Mouse (Mus musculus) embryonic facial prominence, embryonic 13.5 days (tissue): Measurements from ENCODE around the gene Iffo1. TPM values are rescaled to one million over a fixed set of nuclear protein-coding genes. Genes with fewer than 3 reads are reported as not detected.

ENCODE experiments used
- ATAC-seq: fragments of 200-750 bp; cut with Nextera tagmentation; 2 replicates; pipeline ENCODE4 v1.8.0; 2017; ENCODE audit warnings: low read depth; ENCODE audit not compliant: insufficient number of reproducible peaks, insufficient read depth, low FRiP score, low TSS enrichment
- H3K27ac ChIP-seq: fragments of 300-500 bp; sonication (generic); 2 replicates; pipeline ENCODE4 v1.5.1; 2015; ENCODE audit warnings: moderate library complexity, mild to moderate bottlenecking, inconsistent platforms
- H3K27me3 ChIP-seq: fragments of 300-500 bp; sonication (generic); 2 replicates; pipeline ENCODE4 v1.6.1; 2015; ENCODE audit warnings: mild to moderate bottlenecking, inconsistent platforms
- H3K36me3 ChIP-seq: fragments of 300-500 bp; sonication (generic); 2 replicates; pipeline ENCODE4 v1.6.1; 2015; ENCODE audit warnings: mild to moderate bottlenecking, inconsistent platforms
- H3K4me1 ChIP-seq: fragments of 300-500 bp; sonication (generic); 2 replicates; pipeline ENCODE4 v1.6.1; 2015; ENCODE audit warnings: inconsistent platforms
- H3K4me2 ChIP-seq: fragments of 300-500 bp; sonication (generic); 2 replicates; pipeline ENCODE4 v1.6.1; 2015; ENCODE audit warnings: moderate library complexity, mild to moderate bottlenecking, inconsistent platforms
- H3K4me3 ChIP-seq: fragments of 300-500 bp; sonication (generic); 2 replicates; pipeline ENCODE4 v1.5.1; 2015; ENCODE audit warnings: mild to moderate bottlenecking, inconsistent platforms
- H3K9ac ChIP-seq: fragments of 300-500 bp; sonication (generic); 2 replicates; pipeline ENCODE4 v1.6.1; 2015; ENCODE audit warnings: mild to moderate bottlenecking, inconsistent platforms
- H3K9me3 ChIP-seq: fragments of 300-500 bp; sonication (generic); 2 replicates; pipeline ENCODE4 v1.6.1; 2016; ENCODE audit warnings: inconsistent platforms
- WGBS: fragments of 180-500 bp; shearing (Covaris S2); methylation state at CpG from one replicate; pipeline ENCODE4 v1.1.7; 2015; ENCODE audit warnings: mixed read lengths; 5-methylcytosine and 5-hydroxymethylcytosine counted together
- microRNA-seq: library from miRNA; unstranded; fragments of <30 nt; microRNA quantifications from one replicate; pipeline ENCODE4, GENCODE M21; 2016
- polyA plus RNA-seq: library from polyadenylated mRNA; unstranded; fragments of >200 nt; fragmentation: Nextera tagmentation; extraction: Ambion mirVana; gene quantifications from 2 replicates; pipeline ENCODE4 v1.2.1, GENCODE M21; 2015

Gene Iffo1
- polyA plus RNA-seq, 1 experiment from 2014 or later, result 17.6 TPM

- no peak overlapping the region for H3K4me2 ChIP-seq
- no peak overlapping the region for H3K27ac ChIP-seq
- H3K4me1 ChIP-seq, result peaks cover 11% of the 10 kb centered on the region
- H3K4me3 ChIP-seq, result no peak overlapping the region
- H3K9ac ChIP-seq, result no peak overlapping the region
- ATAC-seq, result 0 out of 2 replicates have a peak, but pooled peaks have one; percentile 22
- peaks cover 25% of the 10 kb centered on the region for H3K36me3 ChIP-seq
- H3K27me3 ChIP-seq, result no peaks in the 10 kb centered on the region
- H3K9me3 ChIP-seq, result no peaks in the 10 kb centered on the region
- WGBS, result 69% methylated on average over 5 of the region's 5 CpGs
These were observed 52.1 kb downstream of the Iffo1 start for GRCm38 (mm10) chr6:125197166-125197565.

GRCm38 (mm10) chr6:125210436-125210835 is 65.4 kb downstream of the Iffo1 start:
- 83% methylated on average over 1 of the region's 1 CpGs for WGBS
- H3K4me2 ChIP-seq, result no peak overlapping the region
- H3K27me3 ChIP-seq, result peaks cover 20% of the 10 kb centered on the region
- no peaks in the 10 kb centered on the region for H3K4me1 ChIP-seq
- no peak overlapping the region for H3K9ac ChIP-seq
- no peak overlapping the region for H3K27ac ChIP-seq
- no peak overlapping the region for H3K4me3 ChIP-seq
- H3K36me3 ChIP-seq, result no peaks in the 10 kb centered on the region
- H3K9me3 ChIP-seq, result no peaks in the 10 kb centered on the region
- no peak for ATAC-seq

Small RNA genes lying within 50 kb of the gene (microRNA-seq; reads per million reads assigned to microRNA genes)
- gene Mir3098 (1.1 reads per million), gene Mir7045 (not detected)

Other genes starting within 250 kb of the Iffo1 start
- 2.9 and 3.7 TPM in 2 replicates for gene Lag3, start 233.5 kb upstream of the Iffo1 start, polyA plus RNA-seq
- gene Ptms, start 225.1 kb upstream of the Iffo1 start, polyA plus RNA-seq, result 327 and 349 TPM in 2 replicates
- 342 and 360 TPM in 2 replicates for gene Mlf2, start 213.9 kb upstream of the Iffo1 start, polyA plus RNA-seq
- 124 and 138 TPM in 2 replicates for gene Cops7a, start 179.7 kb upstream of the Iffo1 start, polyA plus RNA-seq
- 10.0 TPM in 2 replicates for gene Pianp, start 148.5 kb upstream of the Iffo1 start, polyA plus RNA-seq
- gene Zfp384, start 136.1 kb upstream of the Iffo1 start, polyA plus RNA-seq, result 19.9 and 23.5 TPM in 2 replicates
- gene Ing4, start 105.5 kb upstream of the Iffo1 start, polyA plus RNA-seq, result 164 and 187 TPM in 2 replicates
- gene Acrbp, start 95.6 kb upstream of the Iffo1 start, polyA plus RNA-seq, result 21.7 and 22.7 TPM in 2 replicates
- gene Lpar5, start 77.3 kb upstream of the Iffo1 start, polyA plus RNA-seq, result 0.59 and 0.97 TPM in 2 replicates
- 83.3 and 91.2 TPM in 2 replicates for gene Chd4, start 49.3 kb upstream of the Iffo1 start, polyA plus RNA-seq
- gene Nop2, start 13.3 kb upstream of the Iffo1 start, polyA plus RNA-seq, result 62.5 and 69.3 TPM in 2 replicates
- 1,482 and 1,867 TPM in 2 replicates for gene Gapdh, start 21.2 kb downstream of the Iffo1 start, polyA plus RNA-seq
- gene Ncapd2, start 46.5 kb downstream of the Iffo1 start, polyA plus RNA-seq, result 150 and 163 TPM in 2 replicates
- gene Mrpl51, start 46.6 kb downstream of the Iffo1 start, polyA plus RNA-seq, result 216 and 218 TPM in 2 replicates
- 4.3 and 4.4 TPM in 2 replicates for gene Vamp1, start 70.3 kb downstream of the Iffo1 start, polyA plus RNA-seq
- 2.8 and 3.5 TPM in 2 replicates for gene Tapbpl, start 86.6 kb downstream of the Iffo1 start, polyA plus RNA-seq
- 1.7 and 2.8 TPM in 2 replicates for gene Cd27, start 91.8 kb downstream of the Iffo1 start, polyA plus RNA-seq
- gene Tuba3a, start 140.8 kb downstream of the Iffo1 start, polyA plus RNA-seq, result 0.17 and 0.22 TPM in 2 replicates
- 33.1 TPM in 2 replicates for gene Ltbr, start 168.6 kb downstream of the Iffo1 start, polyA plus RNA-seq
- gene Scnn1a, start 175.4 kb downstream of the Iffo1 start, polyA plus RNA-seq, result 1.3 and 1.5 TPM in 2 replicates
- gene Tnfrsf1a, start 204.1 kb downstream of the Iffo1 start, polyA plus RNA-seq, result 62.3 and 67.9 TPM in 2 replicates
- gene Plekhg6, start 235.6 kb downstream of the Iffo1 start, polyA plus RNA-seq, result 1.1 and 1.3 TPM in 2 replicates